Mouse (Mus musculus) heart, adult 2 months (tissue): ENCODE results near the gene Atf2. TPM values are rescaled to one million over a fixed set of nuclear protein-coding genes. Genes with fewer than 3 reads are reported as not detected.
"Not testable (repeated sequence)": the region's sequence is repeated elsewhere in the genome, so short reads cannot be mapped to it uniquely, and the experiment has no call there.

Experiments used
- DNase-seq, 2 experiments: peaks; one replicate each; pipeline ENCODE4 v3.0.0; 2021
- H3K27ac ChIP-seq: fragments of 200-600 bp; 2 replicates; pipeline ENCODE4 v1.8.1; 2022
- H3K27me3 ChIP-seq: fragments of 200-500 bp; 2 replicates; pipeline ENCODE4 v1.6.1; 2012; ENCODE audit warnings: mild to moderate bottlenecking, low read length, inconsistent platforms, mixed read lengths; ENCODE audit not compliant: control insufficient read depth, insufficient read depth
- H3K36me3 ChIP-seq: fragments of 200-500 bp; 2 replicates; pipeline ENCODE4 v1.6.1; 2012; ENCODE audit warnings: low read length, inconsistent platforms; ENCODE audit not compliant: control insufficient read depth, insufficient read depth
- H3K4me1 ChIP-seq: fragments of 200-500 bp; 2 replicates; pipeline ENCODE4 v1.6.1; 2011; ENCODE audit warnings: low read length; ENCODE audit not compliant: control insufficient read depth, insufficient read depth
- H3K4me3 ChIP-seq: fragments of 200-600 bp; 2 replicates; pipeline ENCODE4 v1.8.1; 2022
- H3K79me2 ChIP-seq: fragments of 200-500 bp; replicated peaks from 2 replicates; pipeline ENCODE4 v1.6.1; 2012; ENCODE audit warnings: mild to moderate bottlenecking, inconsistent platforms, low read length, moderate library complexity, mixed read lengths; ENCODE audit not compliant: control insufficient read depth, insufficient read depth
- H3K9ac ChIP-seq: fragments of 200-500 bp; 2 replicates; pipeline ENCODE4 v1.6.1; 2012; ENCODE audit warnings: low read depth, mild to moderate bottlenecking, control low read depth, inconsistent platforms, low read length, mixed read lengths
- CTCF ChIP-seq: fragments of 200-600 bp; IDR thresholded peaks from 2 replicates; pipeline ENCODE4 v1.8.1; 2022; ENCODE audit warnings: antibody characterized with exemption, mild to moderate bottlenecking, moderate library complexity
- EP300 ChIP-seq: fragments of 200-500 bp; IDR thresholded peaks from 2 replicates; pipeline ENCODE4 v1.6.1; 2011; ENCODE audit warnings: low read depth, low read length, control low read depth; ENCODE audit not compliant: insufficient read depth
- POLR2A ChIP-seq: fragments of 200-500 bp; IDR thresholded peaks from 2 replicates; pipeline ENCODE4 v1.6.1; 2011; ENCODE audit warnings: mild to moderate bottlenecking, low read depth, low read length, control low read depth; ENCODE audit not compliant: insufficient read depth
- WGBS: fragments of 180-500 bp; shearing (Covaris S2); methylation state at CpG from one replicate; pipeline ENCODE4 v1.1.7; 2018; 5-methylcytosine and 5-hydroxymethylcytosine counted together
- intact Hi-C: fragments of 180-260 bp; cut with DNase I; formaldehyde crosslinking; loops from one replicate; pipeline ENCODE4 v1.15.1; 2025
- polyA plus RNA-seq: library from polyadenylated mRNA; depleted of rRNA; stranded (reverse); fragments of >200 nt; gene quantifications from 2 replicates; pipeline ENCODE4 v1.2.3, GENCODE M21; 2012
- total RNA-seq, 2 experiments: library from RNA; stranded (reverse); gene quantifications; 2 replicates each; pipeline ENCODE4 v1.2.3; 2021

The Atf2 gene
- total and polyA plus RNA-seq, 3 experiments, result 10.4 to 46.0 (median 39.9) TPM

- 83% methylated on average over 8 of the region's 8 CpGs for WGBS
- H3K4me1 ChIP-seq, result no peaks in the 10 kb centered on the region
- H3K4me3 ChIP-seq, result no peak overlapping the region
- TF ChIP-seq EP300 (no peak), POLR2A (no peak), CTCF (peak; percentile 31)
- H3K79me2 ChIP-seq, result no peaks in the 10 kb centered on the region
- no peak for DNase-seq
- no peak overlapping the region for H3K27ac ChIP-seq
- H3K27me3 ChIP-seq, result no peaks in the 10 kb centered on the region
- H3K9ac ChIP-seq, result no peak overlapping the region
- intact Hi-C loops, result no loop called here
- H3K36me3 ChIP-seq, result no peaks in the 10 kb centered on the region
These were observed 84.8 kb downstream of the Atf2 start for GRCm38 (mm10) chr2:73807609-73808008.

- H3K36me3 ChIP-seq, H3K27ac ChIP-seq, H3K4me1 ChIP-seq, H3K27me3 ChIP-seq, DNase-seq, H3K9ac ChIP-seq, H3K79me2 ChIP-seq, intact Hi-C loops, H3K4me3 ChIP-seq: not testable (repeated sequence)
- WGBS, result 82% methylated on average over 9 of the region's 9 CpGs
These were observed 92.3 kb downstream of the Atf2 start for GRCm38 (mm10) chr2:73800127-73800526.

GRCm38 (mm10) chr2:73798786-73799185 is 93.7 kb downstream of the Atf2 start:
- H3K9ac ChIP-seq, result no peak overlapping the region
- no peak for DNase-seq
- no peaks in the 10 kb centered on the region for H3K36me3 ChIP-seq
- H3K4me1 ChIP-seq, result no peaks in the 10 kb centered on the region
- no peaks in the 10 kb centered on the region for H3K27me3 ChIP-seq
- WGBS, result 69% methylated on average over 5 of the region's 5 CpGs
- TF ChIP-seq POLR2A, result no peak
- H3K79me2 ChIP-seq, result no peaks in the 10 kb centered on the region
- no peak overlapping the region for H3K27ac ChIP-seq
- no peak overlapping the region for H3K4me3 ChIP-seq
- intact Hi-C loops, result no loop called here

GRCm38 (mm10) chr2:73798136-73798535 is 94.3 kb downstream of the Atf2 start:
- Histone ChIP-seq H3K4me3 (no peak overlapping the region), H3K27ac (no peak overlapping the region), H3K79me2 (no peaks in the 10 kb centered on the region), H3K9ac (no peak overlapping the region), H3K27me3 (no peaks in the 10 kb centered on the region), H3K4me1 (no peaks in the 10 kb centered on the region), H3K36me3 (no peaks in the 10 kb centered on the region)
- DNase-seq, result no peak
- TF ChIP-seq CTCF (no peak), POLR2A (no peak), EP300 (no peak)
- WGBS, result 44% methylated on average over 4 of the region's 4 CpGs
- intact Hi-C loops, result no loop called here

- TF ChIP-seq CTCF (peak; percentile 56), EP300 (no peak)
These were observed 100.4 kb downstream of the Atf2 start for GRCm38 (mm10) chr2:73791846-73792630.

GRCm38 (mm10) chr2:73790332-73790731 is 102.1 kb downstream of the Atf2 start:
- Histone ChIP-seq H3K27me3 (no peaks in the 10 kb centered on the region), H3K4me1 (no peaks in the 10 kb centered on the region; the same call in 1 of the 2 replicates), H3K79me2 (no peaks in the 10 kb centered on the region), H3K9ac (no peak overlapping the region), H3K27ac (no peak overlapping the region), H3K36me3 (no peaks in the 10 kb centered on the region), H3K4me3 (no peak overlapping the region)
- peak; percentile 33 to 52 for DNase-seq
- intact Hi-C loops, result no loop called here
- 40% methylated on average over 2 of the region's 2 CpGs for WGBS
- no peak for TF ChIP-seq POLR2A
- TF ChIP-seq EP300, result no peak
- TF ChIP-seq CTCF, result no peak

More at GRCm38 (mm10) chr2:73791846-73792630, 100.4 kb downstream of the Atf2 start:
- Histone ChIP-seq H3K79me2 (no peaks in the 10 kb centered on the region), H3K4me1 (no peaks in the 10 kb centered on the region; the same call in 1 of the 2 replicates), H3K27me3 (no peaks in the 10 kb centered on the region), H3K9ac (no peak overlapping the region), H3K36me3 (no peaks in the 10 kb centered on the region), H3K27ac (no peak overlapping the region), H3K4me3 (no peak overlapping the region)
- intact Hi-C loops, result no loop called here
- no peak for DNase-seq
- WGBS, result 62% methylated on average over 19 of the region's 19 CpGs

- Histone ChIP-seq H3K27me3 (no peaks in the 10 kb centered on the region), H3K4me3 (no peak overlapping the region), H3K36me3 (no peaks in the 10 kb centered on the region), H3K9ac (no peak overlapping the region), H3K27ac (no peak overlapping the region), H3K79me2 (no peaks in the 10 kb centered on the region), H3K4me1 (no peaks in the 10 kb centered on the region; the same call in 1 of the 2 replicates)
- intact Hi-C loops, result no loop called here
- WGBS, result 75% methylated on average over 6 of the region's 6 CpGs
- DNase-seq, result no peak
- TF ChIP-seq CTCF (no peak), EP300 (no peak), POLR2A (no peak)
These were observed 104.0 kb downstream of the Atf2 start for GRCm38 (mm10) chr2:73788395-73788794.
